Mouse (Mus musculus) layer of hippocampus, adult 18-20 months (tissue): ENCODE data around the gene Npff. TPM values are rescaled to one million over a fixed set of nuclear protein-coding genes. Genes with fewer than 3 reads are reported as not detected.
A peak's percentile ranks its signal among the peaks of the same experiment; 100 is the strongest.

Experiments
- DNase-seq, 2 experiments: peaks; one replicate each; pipeline ENCODE4 v3.0.0; 2022; ENCODE audit warnings: low spot score in 2 of 2
- total RNA-seq, 2 experiments: library from RNA; stranded (reverse); gene quantifications; 2 replicates each; pipeline ENCODE4 v1.2.3; 2021

Npff gene
- total RNA-seq, 2 experiments from 2014 or later, result 2.4 to 2.6 TPM

DNA sequence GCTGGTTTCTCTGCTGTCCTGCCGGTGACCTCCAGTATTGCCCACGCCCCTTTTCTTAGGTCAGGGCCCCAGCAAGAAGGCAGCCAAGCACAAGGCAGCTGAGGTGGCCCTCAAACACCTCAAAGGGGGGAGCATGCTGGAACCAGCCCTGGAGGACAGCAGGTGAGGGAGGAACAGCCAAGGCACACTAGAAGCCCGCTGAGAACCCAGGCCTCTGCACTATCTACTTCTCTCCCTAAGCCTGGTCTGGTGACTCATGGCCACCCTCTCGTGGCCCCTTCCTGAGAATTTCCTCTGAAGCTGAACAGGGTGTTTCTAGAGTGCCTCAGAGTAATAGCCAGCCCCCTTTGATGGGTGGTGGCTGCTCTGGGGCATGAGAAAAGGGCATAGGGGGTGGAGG, 4.3 kb downstream of the Npff start:
- no peak for DNase-seq

DNA sequence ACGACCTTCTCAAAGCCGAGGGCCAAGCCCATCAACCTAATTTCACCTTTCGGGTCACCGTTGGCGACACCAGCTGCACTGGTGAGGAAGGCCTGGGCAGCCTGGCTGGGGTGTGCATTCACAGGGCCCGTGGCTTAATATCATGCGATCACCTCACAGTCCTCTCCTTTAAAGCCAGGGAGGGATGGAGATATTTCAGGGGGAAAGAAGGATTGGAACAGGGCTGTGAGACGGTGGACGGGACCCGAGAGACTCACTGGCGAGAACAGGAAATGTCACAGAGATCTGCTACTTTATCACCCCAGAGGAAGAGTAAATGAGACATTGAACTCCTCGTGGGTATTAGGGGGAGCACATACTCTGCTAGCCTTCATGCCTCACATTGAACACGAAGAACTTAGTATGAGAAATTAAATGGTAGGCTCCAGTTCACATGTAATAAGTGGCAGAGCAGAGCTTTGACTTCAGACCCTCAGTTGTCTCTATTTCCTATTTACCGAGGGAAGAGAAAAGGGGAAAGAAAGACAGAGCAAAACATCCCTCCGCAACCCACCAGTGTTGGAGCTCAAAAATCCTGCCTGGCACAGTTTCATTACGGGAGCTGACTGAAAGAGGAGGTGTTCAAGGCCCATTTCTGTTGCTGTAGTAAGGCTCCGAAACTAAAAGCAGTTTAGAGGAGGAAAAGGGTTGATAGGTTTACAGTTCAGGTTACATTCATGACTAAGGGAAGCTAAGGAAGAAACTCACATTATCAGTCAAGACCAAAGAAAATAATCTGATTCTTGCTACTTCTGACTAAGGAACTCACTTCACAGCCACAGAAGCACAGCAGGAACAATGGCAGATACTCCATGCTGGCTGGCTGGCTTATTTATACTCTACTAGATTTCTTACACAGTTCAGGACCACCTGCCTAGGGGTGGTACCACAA, 5.3 kb downstream of the Npff start:
- DNase-seq, result no peak

DNA sequence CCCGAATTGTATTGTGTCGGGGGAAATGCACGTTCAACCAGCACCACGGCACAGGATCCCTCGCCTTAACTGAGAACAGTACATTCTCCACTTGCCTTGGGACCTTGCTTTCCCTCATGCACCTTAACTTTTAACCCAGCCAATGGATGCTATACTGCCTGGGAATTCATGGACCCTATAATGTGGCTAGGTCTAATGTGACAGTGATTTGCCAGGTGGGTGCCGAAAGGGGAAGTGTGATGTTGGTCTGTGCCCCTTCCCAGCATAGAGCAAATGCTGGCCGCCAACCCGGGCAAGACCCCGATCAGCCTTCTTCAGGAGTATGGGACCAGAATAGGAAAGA, 5.9 kb downstream of the Npff start:
- DNase-seq, result no peak

DNA sequence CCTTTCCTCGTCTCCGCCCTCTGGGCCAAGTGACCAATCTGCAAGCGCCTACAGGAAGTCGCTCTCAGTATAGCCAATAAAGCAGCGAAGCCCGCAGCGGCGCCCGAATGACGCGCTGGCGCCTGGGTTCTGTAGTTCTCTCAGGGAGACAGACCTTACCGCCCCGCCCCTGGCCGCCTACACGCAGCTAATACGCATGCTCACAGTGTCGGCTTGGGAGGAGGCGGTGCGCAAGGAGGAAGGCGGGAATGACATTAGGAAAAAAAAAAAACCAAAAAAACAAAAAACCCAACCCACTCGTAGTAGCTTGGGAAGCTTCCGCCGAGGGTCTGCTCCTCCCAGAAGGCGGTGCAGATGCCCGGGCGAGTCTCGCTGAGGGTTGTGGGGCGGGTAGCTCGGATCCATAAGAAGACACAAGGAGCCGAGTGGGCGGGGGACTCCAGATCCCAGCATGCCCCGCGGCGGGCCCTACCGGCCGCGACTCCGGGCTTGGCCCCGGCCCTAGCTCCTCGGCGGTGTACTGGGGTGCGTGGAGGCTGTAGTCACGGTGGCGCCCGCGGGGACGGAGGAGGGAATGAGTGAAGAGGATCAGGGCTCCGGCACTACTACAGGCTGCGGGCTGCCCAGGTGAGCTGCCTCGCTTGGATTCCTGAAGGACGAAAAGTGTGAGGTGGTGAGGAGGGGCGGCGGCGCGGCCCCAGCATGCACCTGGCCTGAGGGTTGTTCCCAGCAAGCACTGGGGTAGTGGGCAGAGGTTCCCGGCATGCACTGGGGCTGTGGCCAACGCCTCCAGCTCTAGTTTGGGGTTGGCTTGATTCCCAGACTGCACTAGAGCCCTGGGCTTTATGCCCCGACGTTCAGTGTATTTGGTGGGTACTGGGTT, 6.5 kb downstream of the Npff start, which contains the start of gene Tarbp2:
Gene Tarbp2 (plus strand): TSS at position 217 of the 883 bp plus-strand sequence.
- peak; percentile 100 for DNase-seq

DNA sequence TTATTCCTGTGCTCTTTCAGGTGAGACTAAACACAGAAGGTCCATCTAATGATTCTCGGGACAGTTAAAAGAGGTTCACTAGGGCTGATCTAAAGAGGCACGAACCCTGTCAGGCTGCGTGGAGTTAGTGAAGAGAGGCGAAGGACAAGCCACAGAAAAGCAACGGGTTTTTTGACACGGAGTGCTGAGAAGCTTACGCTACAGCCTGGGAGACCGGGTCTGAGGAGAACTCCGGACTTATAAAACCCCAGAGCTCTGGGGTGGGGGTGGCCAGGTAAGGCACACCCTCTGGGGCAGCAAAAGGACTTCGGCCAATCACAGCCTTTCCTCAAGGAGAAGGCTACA, 7.1 kb downstream of the Npff start:
- DNase-seq, result no peak

DNA sequence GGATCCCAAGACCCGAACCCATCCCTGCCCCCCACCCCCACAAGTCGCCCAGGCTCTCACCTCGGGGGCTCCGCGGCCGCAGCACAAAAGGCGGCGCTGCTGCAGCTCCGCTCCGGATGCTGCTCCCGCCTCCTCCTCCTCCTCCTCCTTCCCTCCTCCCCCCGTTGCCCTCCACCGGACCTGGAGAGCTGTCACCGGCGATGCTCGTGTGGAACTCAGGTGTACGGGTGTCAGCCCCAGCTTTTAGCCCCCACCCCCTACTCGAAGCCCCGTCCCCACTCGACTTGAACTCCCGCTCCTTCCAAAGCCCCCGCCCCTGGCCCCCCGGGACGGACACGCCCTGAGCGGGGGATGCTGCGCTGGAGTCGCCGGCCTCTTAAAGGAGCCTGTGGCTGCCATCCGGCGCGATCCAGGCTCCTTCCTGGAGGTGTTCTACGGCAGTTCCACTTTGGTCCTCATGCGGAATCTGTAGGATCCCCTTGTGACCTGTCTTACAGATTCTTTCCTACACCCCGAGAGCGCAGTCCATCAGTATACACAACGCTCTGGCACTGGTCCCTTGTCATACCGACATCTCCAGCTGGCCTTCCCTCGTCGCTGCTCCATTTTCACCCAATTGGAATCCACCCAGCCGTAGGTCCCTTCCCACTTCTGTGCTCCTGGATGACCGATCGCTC, 7.9 kb downstream of the Npff start, which contains the start of gene Map3k12:
Gene Map3k12 (minus strand): TSS at position 337 of the 677 bp plus-strand sequence.
- peak; percentile 75 to 85 for DNase-seq

DNA sequence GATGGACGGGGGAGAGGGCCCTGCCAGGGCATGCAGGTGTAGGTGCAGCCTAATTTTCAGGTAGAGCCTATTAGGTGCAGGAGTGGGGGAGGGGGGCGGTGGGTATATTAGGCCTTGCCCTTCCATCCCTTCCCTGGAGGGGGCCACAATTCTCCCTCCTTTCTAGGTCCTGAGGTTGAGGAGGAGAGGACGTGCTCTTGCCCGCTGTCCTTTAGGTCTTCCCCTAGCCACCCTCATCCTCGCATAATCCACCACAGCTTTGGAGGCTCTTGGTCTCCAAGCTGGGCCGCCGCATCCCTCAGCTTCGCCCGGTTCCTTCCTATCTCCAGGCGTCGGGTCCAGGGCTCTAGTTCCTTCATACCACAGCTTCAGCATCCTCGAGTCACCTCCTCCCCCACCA, 8.4 kb downstream of the Npff start:
- no peak for DNase-seq

DNA sequence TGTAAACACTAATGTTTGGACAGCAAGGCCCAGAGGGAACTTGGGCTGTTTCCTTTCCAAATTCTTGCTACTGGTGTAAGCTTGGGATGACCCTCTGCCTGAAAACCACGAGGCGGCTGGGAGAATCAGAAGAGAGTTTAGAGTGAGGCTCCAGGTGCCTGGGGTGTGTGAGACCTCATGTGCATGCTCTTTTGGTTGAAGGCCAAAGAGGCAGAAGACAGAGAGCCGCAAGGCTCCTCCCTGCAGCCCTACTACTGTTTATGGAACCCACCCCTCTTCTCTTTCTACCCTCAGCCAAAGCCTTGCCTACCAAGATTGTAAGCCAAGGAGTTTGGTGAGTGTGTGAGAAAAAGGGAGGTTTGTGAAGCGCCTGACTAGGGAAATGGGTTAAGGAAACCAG, 9.0 kb downstream of the Npff start:
- no peak for DNase-seq

DNA sequence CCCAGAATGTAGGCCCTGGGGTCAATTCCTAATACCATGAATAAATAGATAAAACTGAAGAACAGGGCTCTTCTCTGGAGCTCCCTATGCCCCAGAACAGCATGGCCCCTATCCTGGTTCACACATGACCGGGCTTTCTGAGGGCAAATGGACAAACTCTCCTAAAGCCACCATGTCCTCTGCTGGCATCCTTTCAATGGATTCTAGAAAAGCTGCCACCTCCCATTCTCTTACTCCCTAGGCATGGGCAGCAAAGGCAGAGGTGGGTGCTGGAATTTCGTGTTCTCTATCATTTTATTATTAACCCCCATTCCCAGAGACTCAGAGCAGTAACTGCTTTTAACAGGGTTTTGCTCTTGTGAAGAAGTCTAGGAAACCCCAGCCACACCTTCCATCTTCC, 9.5 kb downstream of the Npff start:
- DNase-seq, result no peak

DNA sequence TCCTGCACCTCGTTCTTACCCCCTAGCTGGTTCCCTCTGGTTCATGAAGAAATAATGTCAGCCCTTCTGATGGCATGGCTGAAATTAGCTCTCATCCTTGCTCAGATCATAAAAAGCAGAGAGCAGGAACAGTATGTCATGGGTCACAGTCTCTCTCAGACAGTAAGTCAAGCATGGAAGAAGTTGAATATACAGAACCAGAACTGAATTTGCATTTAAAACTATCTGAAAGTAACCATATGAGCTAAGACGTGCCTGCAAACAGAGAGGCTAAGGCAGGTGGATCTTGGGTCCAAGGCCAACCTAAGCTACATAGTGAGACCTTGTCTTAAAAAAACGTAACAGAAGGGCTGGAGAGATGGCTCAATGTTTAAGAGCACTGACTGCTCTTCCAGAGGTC, 11.7 kb downstream of the Npff start:
- DNase-seq, result no peak

DNA sequence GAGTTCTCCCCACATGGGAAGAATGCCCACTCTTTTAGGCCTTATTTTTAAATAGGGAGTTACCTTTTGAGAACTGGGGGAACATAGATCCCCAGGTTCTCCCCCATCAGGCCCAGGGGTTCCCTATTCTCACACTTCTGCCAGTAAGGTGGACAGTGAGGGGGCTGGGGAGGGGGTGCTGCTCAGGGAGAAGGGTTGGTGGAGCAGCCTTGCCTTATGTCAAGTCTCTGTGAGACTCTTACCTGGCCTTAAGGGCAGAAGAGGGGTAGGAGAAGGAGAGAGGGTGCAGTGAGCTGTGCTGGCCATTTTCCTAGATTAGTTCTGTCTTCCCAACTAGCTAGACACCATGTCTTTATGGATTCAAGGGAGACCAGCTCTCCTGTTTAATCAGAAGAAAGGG, 12.3 kb downstream of the Npff start:
- no peak for DNase-seq

DNA sequence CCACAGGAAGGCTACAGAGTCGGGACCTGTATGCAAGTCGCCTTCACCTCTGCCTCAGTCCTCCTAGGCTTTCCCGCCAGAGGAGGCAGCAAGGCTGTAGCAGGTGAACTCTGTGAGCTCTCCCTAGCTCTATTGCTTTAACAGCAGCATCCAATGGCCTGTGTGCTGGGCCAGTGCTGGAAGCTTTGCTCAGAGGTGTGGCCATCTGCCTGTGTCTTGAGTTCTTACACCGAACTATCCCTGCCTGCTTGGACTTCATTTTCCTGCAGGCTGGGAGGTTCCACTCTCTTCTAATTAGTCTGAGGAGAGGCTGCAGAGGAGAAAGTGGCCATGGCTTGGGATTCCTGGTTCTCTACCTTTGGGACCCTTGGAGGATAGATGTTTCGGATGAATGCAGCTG, 12.7 kb downstream of the Npff start:
- DNase-seq, result no peak

DNA sequence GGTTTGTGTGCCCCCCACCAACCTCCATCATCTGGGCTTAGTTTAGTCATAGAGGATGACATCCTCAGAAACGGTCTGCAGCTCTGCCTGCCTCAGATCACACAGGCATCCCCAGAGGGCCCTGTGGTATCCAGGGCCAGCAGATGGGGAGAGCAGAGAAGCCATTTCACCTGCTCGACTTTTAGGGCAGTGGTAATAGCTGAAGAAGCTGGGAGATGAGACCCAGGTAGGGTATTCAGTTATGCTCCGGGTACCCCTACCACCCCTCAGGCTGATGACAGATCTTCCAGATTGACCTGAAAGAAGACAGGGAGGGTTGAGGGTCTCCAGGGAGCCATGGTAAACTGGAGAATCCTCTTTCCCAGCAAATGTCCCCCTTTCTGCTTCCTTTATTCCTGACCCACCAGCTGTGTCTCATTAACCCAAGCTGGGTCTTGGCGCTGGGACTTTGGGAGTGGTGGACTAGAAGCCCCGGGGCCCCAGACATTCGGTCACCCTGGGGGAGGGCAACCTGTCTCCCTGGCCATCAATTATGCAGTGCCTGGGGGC, 13.4 kb downstream of the Npff start:
- DNase-seq, result no peak

DNA sequence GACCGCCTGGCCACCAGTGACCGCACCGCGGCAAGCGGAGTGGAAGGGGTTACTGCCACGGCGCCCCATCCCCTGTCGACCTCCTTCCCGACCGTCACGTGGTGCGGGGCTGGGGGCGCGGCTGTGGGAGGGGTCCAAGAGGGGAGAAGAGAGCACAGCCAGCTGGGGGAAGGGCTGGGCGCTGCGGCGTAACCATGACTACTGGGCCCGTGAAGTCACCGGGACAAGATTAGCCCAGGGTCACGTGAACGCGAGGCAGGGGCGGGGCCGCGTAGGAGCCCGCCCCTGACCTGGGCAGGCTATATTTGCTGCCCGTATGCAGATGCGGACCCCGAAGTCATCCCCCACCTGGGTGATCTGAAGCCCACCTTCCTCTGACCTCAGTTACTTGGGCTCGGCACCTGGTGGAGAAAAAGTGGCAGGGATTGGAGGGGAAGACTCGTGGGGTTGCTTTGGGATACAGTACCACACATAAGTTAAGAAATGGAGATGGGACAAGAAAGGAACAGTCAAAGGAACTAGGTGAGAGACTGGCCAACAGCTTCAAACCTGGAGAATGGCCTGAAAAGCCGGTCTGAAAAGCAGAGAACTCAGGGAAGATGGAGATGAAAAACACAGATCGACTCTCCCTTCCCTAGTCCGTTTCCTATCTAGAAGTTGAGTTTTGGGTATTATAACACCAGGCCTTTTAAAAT, 14.0 kb downstream of the Npff start:
- DNase-seq, result peak; percentile 80 to 84

DNA sequence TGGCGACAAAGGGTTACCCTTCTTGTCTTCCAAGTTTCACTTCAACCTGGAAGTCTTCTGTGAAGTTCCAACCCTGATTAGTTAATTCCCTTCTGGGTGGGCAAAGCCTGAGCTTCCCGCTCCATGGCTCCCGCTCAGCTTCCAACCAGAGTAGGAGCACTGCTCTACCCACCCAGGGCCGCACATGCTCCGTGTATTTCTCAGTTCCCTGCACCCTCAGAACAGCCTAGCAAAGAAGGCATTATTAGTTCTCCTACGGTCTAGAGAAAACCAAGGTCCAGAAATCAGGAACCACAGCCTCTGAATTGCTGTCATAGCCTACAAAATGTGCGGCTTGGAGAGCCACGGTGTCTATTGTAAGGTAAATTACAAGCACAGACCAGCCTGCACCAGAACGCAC, 14.6 kb downstream of the Npff start:
- DNase-seq, result no peak

DNA sequence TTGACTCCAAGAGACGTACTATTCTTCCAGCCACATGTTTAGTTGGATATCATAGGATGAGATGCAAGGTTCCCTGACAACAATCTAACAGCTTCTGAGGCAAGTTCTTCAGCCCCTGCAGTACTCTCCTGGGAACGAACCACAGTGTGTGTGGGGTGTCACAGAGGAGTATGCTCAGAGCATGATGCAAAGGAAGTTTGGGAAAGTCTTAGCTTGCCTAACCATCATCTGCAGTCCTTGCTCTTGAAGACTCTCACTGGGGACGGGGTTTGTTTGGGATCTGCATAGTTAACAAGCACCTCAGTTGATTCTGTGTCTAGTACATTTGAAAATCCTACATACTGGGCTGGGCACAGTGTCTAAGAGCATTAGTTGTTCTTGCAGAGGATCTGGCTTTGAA, 16.4 kb downstream of the Npff start:
- no peak for DNase-seq

DNA sequence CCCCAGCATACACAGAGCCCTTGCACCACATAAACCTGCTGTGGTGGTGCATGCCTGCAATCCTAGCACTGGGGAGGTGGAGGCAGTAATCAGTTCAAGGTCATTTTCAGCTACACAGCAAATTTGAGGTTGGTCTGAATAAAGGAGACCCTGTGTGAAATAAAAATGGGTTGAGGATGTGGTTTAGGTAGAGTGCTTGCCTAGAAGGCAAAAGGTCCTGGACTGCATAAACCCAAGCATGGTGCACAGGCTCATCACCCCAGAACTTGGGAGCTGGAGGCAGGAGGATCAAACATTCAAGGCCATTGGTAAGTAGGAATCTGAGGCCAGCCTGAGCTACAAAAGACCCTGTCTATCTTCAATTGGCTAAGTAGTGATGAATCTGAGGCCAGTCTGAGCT, 17.2 kb downstream of the Npff start:
- DNase-seq, result no peak

DNA sequence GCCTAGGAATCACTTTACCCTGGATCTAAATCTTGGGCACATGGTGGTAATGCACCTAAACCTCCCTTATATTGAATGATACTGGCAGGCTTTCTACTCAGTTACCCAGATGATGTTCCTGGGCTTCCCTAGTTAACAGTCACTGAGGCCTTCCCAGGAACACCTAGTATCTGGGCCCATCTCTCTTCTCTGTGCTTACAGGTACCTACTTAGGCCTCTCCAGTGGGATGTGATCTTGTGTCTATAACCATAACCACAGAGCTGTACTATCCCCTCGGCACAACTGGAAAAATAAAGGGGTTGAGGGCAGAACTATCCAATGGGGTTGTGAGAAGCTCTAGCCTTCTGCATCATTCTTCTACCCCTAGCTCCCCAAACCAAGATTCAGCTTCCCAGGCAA, 17.9 kb downstream of the Npff start:
- no peak for DNase-seq

DNA sequence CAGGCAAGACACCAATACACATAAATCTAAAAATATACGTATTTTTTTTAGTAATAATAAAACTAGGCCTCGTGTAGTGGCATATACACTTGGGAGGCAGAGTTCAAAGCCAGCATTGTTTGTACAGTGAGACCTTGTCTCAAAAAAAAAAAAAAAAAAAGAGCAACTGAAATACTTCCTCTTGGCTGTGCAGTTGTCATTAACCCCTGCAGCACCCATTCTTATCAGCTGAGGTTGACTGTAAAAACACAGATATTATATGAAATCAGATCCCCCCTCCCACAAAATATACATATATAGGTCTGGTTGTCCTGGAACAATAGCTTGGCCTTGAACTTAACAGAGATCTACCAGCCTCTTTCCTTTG, 18.3 kb downstream of the Npff start:
- no peak for DNase-seq

DNA sequence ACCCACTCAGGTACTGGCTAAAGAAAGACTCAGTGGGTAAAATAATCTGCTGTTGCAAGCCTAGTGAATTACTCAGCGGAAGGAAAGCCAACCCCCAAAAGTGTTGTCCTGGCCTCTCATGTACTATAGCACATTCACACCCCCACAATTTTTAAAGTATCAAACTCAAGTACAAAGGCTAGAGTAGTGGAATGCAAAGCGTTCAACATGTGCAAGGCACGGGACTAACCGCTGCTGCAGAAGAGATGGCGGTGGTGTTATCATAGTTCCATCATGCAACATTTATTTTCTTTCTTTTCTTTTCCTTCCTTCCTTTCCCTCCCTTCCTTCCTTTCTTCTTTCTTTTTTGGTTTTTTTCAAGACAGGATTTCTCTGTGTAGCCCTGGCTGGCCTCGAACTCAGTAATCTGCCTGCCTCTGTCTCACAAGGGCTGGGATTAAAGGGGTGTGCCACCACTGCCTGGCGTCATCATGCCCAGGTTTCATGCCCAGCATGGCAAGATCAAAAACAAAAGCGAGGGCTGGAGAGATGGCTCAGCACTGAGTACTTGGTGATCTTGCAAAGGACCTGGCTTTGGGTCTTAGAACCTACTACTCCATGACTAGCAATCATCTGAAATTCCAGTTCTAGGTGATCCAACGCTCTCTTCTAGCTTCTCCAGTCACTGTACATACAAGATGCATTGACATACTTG, 18.8 kb downstream of the Npff start:
- DNase-seq, result no peak
